Mouse (Mus musculus) left cerebral cortex, postnatal 36 days (tissue): ENCODE measurements around the gene Arrdc3. TPM values are rescaled to one million over a fixed set of nuclear protein-coding genes. Genes with fewer than 3 reads are reported as not detected.

Experiments used
- DNase-seq, 2 experiments: peaks; one replicate each; pipeline ENCODE4 v3.0.0; 2021 to 2022; ENCODE audit warnings: low spot score in 2 of 2, mixed read lengths in 1 of 2
- intact Hi-C: fragments of 180-260 bp; cut with DNase I; formaldehyde crosslinking; loops from one replicate; pipeline ENCODE4 v1.15.1; 2025
- total RNA-seq, 2 experiments: library from RNA; stranded (reverse); gene quantifications; 2 replicates each; pipeline ENCODE4 v1.2.3; 2021

Gene Arrdc3
- total RNA-seq, 2 experiments from 2014 or later, result 37.0 to 39.8 TPM

DNA sequence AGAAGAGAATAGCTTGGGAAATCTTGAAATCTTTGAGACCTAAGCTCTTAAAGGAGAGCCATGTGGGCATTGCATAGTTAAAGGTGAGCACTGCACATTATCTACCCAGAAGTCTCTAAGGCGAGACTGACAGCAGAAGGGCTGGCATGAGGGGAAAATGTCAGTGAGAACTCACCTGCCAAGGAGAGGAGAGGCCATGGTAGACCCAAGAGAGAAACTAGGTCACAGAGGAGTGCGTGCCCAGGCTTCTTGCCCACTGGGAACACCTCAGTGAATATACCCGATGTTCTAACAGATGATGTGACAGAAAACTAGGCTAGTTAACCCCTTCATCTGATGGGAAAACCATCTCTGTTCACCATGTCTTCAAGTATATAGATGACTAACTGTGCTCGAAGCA, 18.2 kb downstream of the Arrdc3 start:
- intact Hi-C loops, result no loop called here
- DNase-seq, result no peak

DNA sequence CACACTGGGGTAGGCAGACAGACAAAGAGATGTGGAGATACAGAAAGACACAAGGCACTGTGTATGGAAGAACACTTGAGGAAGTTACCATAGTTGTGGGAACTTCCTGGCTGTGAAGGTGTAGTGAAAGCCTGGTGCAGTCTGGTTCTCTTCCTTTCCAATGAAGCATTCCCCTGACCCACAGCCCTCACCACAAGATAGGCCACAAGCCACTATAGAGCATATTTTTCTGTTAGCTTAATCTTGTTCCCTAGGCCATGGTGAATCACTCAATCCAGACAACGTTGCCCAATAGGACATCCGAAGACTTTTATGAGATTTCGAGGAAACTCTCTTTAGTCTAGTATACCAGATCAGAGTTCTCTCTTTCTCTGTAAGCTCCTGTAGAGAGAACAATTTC, 19.6 kb downstream of the Arrdc3 start:
- no peak for DNase-seq
- intact Hi-C loops, result no loop called here

DNA sequence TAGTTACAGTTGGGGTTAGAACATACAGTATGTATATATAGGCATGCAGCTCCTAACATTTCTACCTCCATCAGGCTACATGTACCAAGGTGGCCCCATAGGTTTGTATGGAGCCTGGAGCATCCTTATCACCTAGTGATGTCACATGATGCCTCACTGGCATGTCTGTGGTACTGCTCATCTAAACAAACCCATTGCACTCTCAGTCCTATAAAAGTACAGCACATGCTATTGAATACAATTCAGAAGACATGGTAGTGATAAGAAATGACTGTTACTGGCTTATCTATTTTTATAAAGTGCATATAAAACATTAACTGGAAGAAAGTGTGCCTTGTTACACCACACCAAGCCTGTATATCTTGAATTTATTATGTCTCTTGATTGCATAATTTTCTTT, 30.2 kb downstream of the Arrdc3 start:
- DNase-seq, result no peak
- intact Hi-C loops, result no loop called here

GRCm38 (mm10) chr13:80920939-80921338, 37.8 kb downstream of the Arrdc3 start:
- DNase-seq, result no peak
- intact Hi-C loops, result no loop called here

DNA sequence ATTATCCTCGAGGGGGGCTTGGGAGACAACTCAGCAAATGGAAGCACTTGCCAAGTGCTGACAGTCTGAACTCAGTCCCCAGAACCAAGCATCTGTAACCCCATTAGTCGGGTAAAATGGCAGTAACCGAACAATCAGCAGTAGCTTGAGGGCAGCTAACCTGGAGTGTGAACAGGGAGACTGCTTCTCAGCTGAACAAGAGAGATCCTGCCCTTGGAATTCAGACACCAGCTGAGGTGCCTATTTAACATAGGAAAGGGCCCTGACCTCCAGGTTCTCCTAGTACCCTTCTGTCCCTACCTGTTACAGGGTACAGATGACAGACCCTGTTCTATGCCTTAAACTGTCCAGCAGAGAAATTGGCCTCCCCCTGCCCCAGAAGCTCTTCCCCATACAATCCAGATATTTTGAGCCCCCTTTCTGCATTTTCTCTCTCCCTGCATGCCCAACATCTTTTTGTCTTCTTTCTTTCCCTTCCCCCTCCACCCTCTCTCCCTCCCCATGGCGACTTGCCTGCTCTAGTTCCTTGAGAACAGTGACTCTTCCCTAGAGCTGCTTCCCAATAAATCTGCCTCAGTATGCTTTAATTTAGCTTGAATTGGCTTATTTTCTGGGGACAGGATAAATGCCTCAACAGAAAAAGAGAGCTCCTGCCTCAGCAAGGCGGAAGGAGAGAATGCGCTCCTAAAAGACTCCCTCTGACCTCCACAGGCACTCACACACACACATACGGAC, 38.6 kb downstream of the Arrdc3 start:
- no peak for DNase-seq

GRCm38 (mm10) chr13:80928187-80928586, 45.0 kb downstream of the Arrdc3 start:
- DNase-seq, result no peak
- intact Hi-C loops, result no loop called here

More for the DNA sequence above, 38.6 kb downstream of the Arrdc3 start:
- intact Hi-C loops, result no loop called here

DNA sequence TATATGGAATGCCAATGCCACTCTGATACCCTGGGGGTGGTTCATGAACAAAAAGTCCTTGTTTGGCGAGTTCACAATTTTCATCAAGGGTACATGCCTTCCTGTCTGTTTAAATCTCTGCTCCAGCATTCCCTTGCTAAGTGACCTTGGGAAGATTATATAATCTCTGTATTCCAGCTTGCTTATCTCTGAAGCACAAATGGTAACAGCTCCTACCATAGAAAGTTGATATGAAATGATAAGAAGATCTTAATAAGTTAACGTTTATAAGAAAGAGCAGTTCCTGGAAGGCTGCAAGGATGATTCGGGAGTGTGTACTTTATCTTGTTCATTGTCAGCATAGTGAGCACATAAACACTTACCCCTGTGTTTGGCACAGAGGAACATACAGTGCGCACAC, 46.8 kb downstream of the Arrdc3 start:
- intact Hi-C loops, result no loop called here
- no peak for DNase-seq

DNA sequence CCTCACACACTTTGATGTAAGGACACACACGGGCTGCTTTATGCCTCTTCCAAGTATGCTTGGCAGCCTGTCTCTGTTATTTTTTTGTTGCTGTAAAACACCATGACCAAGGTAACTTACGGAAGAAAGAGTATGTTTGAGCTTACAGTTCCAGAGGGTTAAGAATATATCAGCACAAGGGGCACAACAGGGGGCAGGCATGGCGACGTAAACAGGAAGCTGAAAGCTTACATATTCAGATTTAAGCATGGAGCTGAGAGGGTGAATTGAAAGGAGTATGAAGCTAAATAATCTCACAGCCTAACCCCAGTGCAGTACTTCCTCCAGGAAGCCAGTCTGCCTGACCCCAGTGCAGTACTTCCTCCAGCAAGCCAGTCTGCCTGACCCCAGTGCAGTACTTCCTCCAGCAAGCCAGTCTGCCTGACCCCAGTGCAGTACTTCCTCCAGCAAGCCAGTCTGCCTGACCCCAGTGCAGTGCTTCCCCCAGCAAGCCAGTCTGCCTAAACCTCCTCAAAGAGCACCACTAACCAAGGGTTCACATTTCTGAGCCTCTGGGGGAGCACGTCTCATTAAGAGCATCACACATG, 49.7 kb downstream of the Arrdc3 start:
- no peak for DNase-seq
- intact Hi-C loops, result no loop called here

DNA sequence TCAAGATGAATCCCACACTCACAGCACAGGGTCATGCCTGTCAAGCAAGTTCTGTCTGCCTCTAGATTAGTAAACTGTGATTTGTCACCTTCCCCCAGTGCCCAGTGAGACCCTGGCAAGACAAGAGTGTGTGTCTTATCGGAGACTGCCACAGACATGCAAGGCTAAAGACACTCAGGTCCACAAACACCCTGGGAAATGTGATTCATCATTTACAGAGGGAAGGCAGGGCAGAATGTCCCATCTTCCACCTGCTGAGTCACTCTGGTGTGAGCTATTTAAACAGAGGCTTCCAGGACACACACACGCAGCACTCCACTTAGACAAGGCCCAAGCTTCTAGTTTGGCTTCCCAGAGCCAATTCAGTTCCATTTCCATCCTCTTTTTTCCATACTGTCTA, 53.2 kb downstream of the Arrdc3 start:
- intact Hi-C loops, result no loop called here
- DNase-seq, result no peak

DNA sequence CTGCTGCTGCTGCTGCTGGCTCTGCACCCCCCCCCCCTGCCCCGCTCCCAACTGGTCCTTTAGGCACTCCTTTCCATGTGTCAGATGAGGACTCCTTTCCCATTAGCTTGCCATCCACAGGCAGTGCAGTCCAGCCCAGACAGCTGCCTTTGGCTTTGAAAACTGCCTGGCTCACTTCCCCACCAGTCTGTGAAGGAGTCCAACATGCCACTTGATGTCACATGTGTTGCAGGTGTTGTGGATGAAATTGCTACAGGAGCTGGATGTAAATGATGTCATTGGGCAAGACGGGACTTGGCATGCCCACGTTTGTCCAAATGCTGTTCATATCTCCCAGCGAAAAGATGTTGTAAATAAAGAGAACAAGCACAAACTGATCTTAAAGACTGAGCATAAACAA, 56.0 kb downstream of the Arrdc3 start:
- DNase-seq, result no peak
- intact Hi-C loops, result no loop called here

- intact Hi-C loops, result no loop called here
- no peak for DNase-seq
These were observed 56.7 kb downstream of the Arrdc3 start for GRCm38 (mm10) chr13:80939866-80940265.

- DNase-seq, result no peak
- intact Hi-C loops, result no loop called here
These were observed 57.2 kb downstream of the Arrdc3 start for GRCm38 (mm10) chr13:80940421-80940820.

GRCm38 (mm10) chr13:80940860-80941630, 57.9 kb downstream of the Arrdc3 start:
- peak in 1 of 2 experiments; percentile 16 for DNase-seq
- intact Hi-C loops, result no loop called here

GRCm38 (mm10) chr13:80944532-80944931, 61.3 kb downstream of the Arrdc3 start:
- intact Hi-C loops, result no loop called here

More at GRCm38 (mm10) chr13:80944532-80944931, 61.3 kb downstream of the Arrdc3 start:
- DNase-seq, result no peak
